Mouse (Mus musculus): ENCODE data around the gene Cpt1b.
"Not testable (repeated sequence)": the region's sequence is repeated elsewhere in the genome, so short reads cannot be mapped to it uniquely, and the experiment has no call there.

DNA sequence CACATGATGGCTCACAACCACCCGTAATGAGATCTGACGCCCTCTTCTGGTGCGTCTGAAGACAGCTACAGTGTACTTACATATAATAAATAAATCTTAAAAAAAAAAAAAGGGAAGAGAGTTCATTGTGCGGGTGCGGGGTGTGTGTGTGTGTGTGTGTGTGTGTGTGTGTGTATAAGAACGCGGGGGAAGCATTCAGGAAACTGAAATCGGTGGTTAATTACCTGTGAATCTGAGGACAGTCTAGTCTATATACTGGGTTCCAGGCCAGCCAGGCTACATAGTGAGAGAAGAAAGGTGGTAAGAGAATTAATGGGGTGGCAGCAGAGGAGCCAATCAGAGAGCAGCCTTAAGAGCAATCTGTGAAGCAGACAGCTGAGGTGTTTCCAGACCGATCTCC lies 5.1 kb upstream of the Cpt1b start:
- TF ChIP-seq HCFC1 (IDR thresholded peaks at IDR 0.05; ENCODE audit: borderline replicate concordance, insufficient read depth, low read length); CHD2 (IDR thresholded peaks at IDR 0.05; ENCODE audit: low read depth, low read length); MAFK (IDR thresholded peaks at IDR 0.05; ENCODE audit: insufficient read depth, low read depth, low read length): not testable (repeated sequence)
